Mouse (Mus musculus): ENCODE data around the gene Rwdd2a. TPM values are rescaled to one million over a fixed set of nuclear protein-coding genes. Genes with fewer than 3 reads are reported as not detected.
"Not testable (repeated sequence)": the region's sequence is repeated elsewhere in the genome, so short reads cannot be mapped to it uniquely, and the experiment has no call there.

Gene Rwdd2a
- polyA plus RNA-seq, 1 experiment from 2014 or later: 3.6 TPM

DNA sequence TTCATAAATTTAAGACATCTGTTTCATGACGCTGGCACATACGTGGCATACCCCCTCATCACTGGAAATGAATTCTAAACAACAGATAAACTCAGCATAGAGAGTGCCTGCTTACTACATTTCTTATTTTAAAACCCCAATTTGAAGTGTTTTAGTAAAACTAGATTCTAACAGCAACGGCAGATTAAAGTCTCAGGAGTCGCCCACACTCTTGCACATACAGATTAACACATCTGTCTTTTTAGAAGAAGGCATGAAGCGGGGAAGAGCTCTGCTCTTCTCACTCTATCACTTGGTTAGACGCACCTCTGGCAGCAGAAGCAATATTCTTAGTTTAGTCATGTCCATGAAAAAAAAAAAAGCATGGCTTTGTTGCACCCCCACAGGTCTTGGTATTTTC is 3.4 kb downstream of the Rwdd2a start:
- H3K9ac ChIP-seq (ENCODE audit: low read length): no peak overlapping the region
- H3K36me3 ChIP-seq (ENCODE audit: control insufficient read depth, insufficient read depth, low read length): no peaks in the 10 kb centered on the region
- ATAC-seq (ENCODE audit: insufficient read depth, low FRiP score, low TSS enrichment): no peak
- H3K9me3 ChIP-seq (ENCODE audit: control insufficient read depth, low read length): no peaks in the 10 kb centered on the region
- no peak for DNase-seq (ENCODE audit: low spot score)
- no peak overlapping the region for H3K27ac ChIP-seq (ENCODE audit: low read depth, low read length)
- H3K4me1 ChIP-seq (ENCODE audit: control insufficient read depth, insufficient read depth, low read length): peaks cover 2% of the 10 kb centered on the region; the same call in 1 of the 2 replicates
- no peak overlapping the region for H3K4me3 ChIP-seq (ENCODE audit: low read depth, low read length)
- 92% methylated on average over 6 of the region's 6 CpGs for WGBS
- no peak overlapping the region for H3K4me2 ChIP-seq (ENCODE audit: low read depth)
- H3K27me3 ChIP-seq (ENCODE audit: control insufficient read depth, insufficient read depth, low read length): no peaks in the 10 kb centered on the region

DNA sequence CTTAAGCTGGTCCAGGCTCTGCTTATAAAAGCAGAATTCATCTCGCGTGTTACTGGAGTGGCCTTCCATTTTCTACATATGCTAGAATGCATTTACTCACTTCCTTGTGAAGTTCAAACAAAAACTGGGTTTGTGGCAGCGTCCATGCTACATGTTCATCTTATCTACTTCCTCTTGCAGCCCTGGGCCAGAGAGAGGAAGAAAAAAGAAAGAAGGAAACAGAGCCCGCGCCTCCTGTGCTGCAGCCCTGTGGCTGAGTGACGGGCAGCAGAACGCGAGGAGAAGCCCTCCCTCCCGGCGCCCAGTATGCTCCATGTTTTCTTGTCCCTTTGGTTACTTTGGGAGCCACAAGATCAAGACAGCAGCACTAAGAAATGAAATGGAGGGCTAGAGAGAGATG is 7.9 kb downstream of the Rwdd2a start:
- Histone ChIP-seq H3K4me1 (ENCODE audit: control insufficient read depth, insufficient read depth, low read length) (no peaks in the 10 kb centered on the region), H3K27ac (ENCODE audit: low read depth, low read length) (no peak overlapping the region), H3K9ac (ENCODE audit: low read length) (no peak overlapping the region), H3K36me3 (ENCODE audit: control insufficient read depth, insufficient read depth, low read length) (no peaks in the 10 kb centered on the region), H3K9me3 (ENCODE audit: control insufficient read depth, low read length) (no peaks in the 10 kb centered on the region), H3K27me3 (ENCODE audit: control insufficient read depth, insufficient read depth, low read length) (no peaks in the 10 kb centered on the region), H3K4me2 (ENCODE audit: low read depth) (no peak overlapping the region), H3K4me3 (ENCODE audit: low read depth, low read length) (no peak overlapping the region)
- WGBS: 91% methylated on average over 10 of the region's 10 CpGs
- DNase-seq (ENCODE audit: low spot score) (no peak), ATAC-seq (ENCODE audit: insufficient read depth, low FRiP score, low TSS enrichment) (no peak)

DNA sequence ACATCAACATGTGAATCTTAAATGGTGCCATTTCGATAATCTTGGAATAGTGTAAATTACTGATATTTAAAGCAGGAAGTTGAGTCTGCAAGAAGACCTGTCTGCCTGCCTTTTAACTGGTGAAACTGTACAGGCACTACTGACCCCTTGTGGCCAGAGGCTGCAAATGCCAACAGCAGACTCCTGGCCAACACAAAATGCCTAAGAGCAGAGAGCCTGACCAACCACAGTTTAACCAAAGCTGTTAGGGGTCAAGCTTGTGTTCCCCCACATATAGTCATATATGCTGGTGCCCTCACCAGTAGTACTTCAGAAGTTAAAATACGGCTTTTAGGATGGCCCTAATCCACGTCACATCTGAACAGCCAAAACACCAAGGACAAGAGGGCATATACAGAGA is 11.9 kb downstream of the Rwdd2a start:
- H3K4me2 ChIP-seq (ENCODE audit: low read depth): no peak overlapping the region
- H3K4me1 ChIP-seq (ENCODE audit: control insufficient read depth, insufficient read depth, low read length): no peaks in the 10 kb centered on the region
- DNase-seq (ENCODE audit: low spot score): peak; percentile 69
- no peak overlapping the region for H3K27ac ChIP-seq (ENCODE audit: low read depth, low read length)
- ATAC-seq (ENCODE audit: insufficient read depth, low FRiP score, low TSS enrichment): peak; percentile 53; the same call in 1 of the 2 replicates
- H3K27me3 ChIP-seq (ENCODE audit: control insufficient read depth, insufficient read depth, low read length): no peaks in the 10 kb centered on the region
- no peaks in the 10 kb centered on the region for H3K36me3 ChIP-seq (ENCODE audit: control insufficient read depth, insufficient read depth, low read length)
- no peak overlapping the region for H3K9ac ChIP-seq (ENCODE audit: low read length)
- H3K4me3 ChIP-seq (ENCODE audit: low read depth, low read length): no peak overlapping the region
- WGBS: 58% methylated on average over 3 of the region's 3 CpGs
- no peaks in the 10 kb centered on the region for H3K9me3 ChIP-seq (ENCODE audit: control insufficient read depth, low read length)

DNA sequence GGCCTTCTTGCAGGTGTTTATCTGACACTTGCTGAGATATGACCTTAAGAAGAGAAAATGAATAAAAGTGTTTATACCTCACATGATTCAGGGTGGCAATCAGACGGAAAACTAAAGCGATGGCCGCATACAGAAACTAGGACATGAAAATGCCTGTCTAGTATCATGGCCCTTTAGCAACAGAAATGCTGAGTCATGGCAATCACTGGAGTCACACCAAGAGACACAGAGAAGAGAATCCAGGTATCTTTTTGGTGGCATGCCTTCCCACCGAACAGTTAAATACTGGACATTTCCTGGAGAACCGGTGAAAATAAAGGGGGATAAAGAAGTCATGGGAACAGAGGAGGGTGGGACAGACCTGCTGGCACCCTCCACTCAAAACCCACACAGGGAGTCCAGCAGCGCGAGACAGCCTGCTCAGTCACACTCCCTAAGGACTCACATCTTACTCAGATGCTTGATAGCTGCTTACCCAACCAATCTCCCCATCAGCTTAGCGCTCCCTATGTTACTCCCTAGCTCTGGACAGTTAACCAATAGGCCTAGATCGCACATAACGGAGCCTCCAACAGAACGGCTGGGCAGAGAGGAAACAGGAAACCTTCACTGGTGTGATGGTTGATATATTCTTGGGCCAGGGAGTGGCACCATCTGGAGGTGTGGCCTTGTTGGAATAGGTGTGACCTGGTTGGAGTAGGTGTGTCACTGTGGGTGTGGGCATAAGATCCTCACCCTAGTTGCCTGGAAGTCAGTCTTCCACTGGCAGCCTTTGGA is 15.4 kb downstream of the Rwdd2a start:
- no peaks in the 10 kb centered on the region for H3K36me3 ChIP-seq (ENCODE audit: control insufficient read depth, insufficient read depth, low read length)
- H3K4me2 ChIP-seq (ENCODE audit: low read depth): no peak overlapping the region
- H3K4me1 ChIP-seq (ENCODE audit: control insufficient read depth, insufficient read depth, low read length): no peaks in the 10 kb centered on the region
- H3K9me3 ChIP-seq (ENCODE audit: control insufficient read depth, low read length): no peaks in the 10 kb centered on the region
- H3K4me3 ChIP-seq (ENCODE audit: low read depth, low read length): no peak overlapping the region
- WGBS: 94% methylated on average over 11 of the region's 11 CpGs
- DNase-seq (ENCODE audit: low spot score): no peak
- no peaks in the 10 kb centered on the region for H3K27me3 ChIP-seq (ENCODE audit: control insufficient read depth, insufficient read depth, low read length)
- no peak overlapping the region for H3K27ac ChIP-seq (ENCODE audit: low read depth, low read length)
- ATAC-seq (ENCODE audit: insufficient read depth, low FRiP score, low TSS enrichment): no peak
- no peak overlapping the region for H3K9ac ChIP-seq (ENCODE audit: low read length)

DNA sequence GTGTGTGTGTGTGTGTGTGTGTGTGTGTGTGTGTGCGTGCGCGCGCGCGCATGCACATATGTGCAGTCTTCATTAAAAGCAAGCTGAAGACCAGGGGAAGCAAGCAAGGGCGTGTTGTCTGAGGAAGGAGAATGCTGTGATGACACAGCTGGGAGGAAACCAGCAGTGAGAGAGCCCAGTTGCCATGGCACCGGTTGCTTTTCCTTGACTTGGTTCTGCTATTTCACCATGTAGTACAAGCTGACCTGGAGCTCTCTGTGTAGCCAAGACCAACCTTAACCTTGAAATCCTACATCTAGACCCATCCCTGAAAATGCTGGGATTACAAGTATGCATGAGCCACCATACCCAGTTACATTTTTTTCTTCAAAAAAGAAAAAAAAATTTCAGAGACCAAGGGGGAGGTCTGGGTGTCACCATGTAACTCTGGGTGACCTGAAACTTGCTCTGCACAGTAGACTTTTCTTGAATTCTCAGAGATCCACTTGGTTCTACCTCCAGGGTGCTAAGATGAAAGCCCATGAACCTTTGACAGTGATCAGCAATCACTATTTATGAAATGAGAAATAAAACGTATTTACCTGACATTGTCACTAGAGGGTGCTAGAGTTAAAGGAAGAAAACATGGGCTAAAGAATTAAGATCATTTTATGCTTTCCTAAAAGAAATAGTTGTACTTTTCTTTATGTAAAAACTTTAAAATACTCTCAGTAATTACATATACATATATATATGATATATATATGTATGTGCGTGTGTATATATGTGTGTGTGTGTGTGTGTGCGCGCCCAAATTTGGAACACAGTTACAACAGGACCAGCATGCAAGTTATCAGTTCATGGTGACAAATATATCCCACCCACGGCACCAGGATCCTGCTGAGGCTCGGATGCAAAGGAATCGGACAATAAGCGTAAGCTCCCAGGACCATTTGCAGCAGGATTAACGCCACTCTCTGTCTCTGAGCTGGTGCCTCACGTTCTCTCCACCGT is 21.2 kb downstream of the Rwdd2a start:
- Histone ChIP-seq H3K27me3 (ENCODE audit: control insufficient read depth, insufficient read depth, low read length) (no peaks in the 10 kb centered on the region), H3K27ac (ENCODE audit: low read depth, low read length) (no peak overlapping the region), H3K4me1 (ENCODE audit: control insufficient read depth, insufficient read depth, low read length) (no peaks in the 10 kb centered on the region), H3K9ac (ENCODE audit: low read length) (no peak overlapping the region), H3K36me3 (ENCODE audit: control insufficient read depth, insufficient read depth, low read length) (no peaks in the 10 kb centered on the region), H3K4me3 (ENCODE audit: low read depth, low read length) (no peak overlapping the region), H3K9me3 (ENCODE audit: control insufficient read depth, low read length) (no peaks in the 10 kb centered on the region), H3K4me2 (ENCODE audit: low read depth) (no peak overlapping the region)
- DNase-seq (ENCODE audit: low spot score): no peak
- WGBS: 79% methylated on average over 15 of the region's 19 CpGs
- ATAC-seq (ENCODE audit: insufficient read depth, low FRiP score, low TSS enrichment): no peak

DNA sequence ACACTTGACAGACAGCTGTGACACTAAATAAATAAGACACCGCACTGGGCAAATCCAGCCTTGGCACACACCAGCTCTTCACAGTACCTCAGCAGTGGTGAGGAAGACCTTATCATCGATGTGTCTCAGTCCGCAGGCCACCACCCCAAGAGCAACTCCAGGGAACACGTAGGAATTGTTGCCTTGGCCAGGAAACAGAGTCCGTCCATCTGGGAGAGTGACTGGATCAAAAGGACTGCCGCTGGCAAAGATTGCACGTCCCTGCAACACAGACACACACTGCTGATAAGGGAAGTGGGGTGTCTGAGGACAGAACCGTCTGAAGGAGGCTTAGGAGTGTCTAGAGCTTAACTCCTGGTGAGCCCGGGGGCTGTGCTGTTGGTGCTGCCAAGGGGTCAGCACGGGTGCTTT is 22.6 kb downstream of the Rwdd2a start:
- not testable (repeated sequence) for H3K9ac ChIP-seq (ENCODE audit: low read length); H3K4me2 ChIP-seq (ENCODE audit: low read depth); H3K4me3 ChIP-seq (ENCODE audit: low read depth, low read length); H3K27me3 ChIP-seq (ENCODE audit: control insufficient read depth, insufficient read depth, low read length); H3K4me1 ChIP-seq (ENCODE audit: control insufficient read depth, insufficient read depth, low read length); ATAC-seq (ENCODE audit: insufficient read depth, low FRiP score, low TSS enrichment); H3K9me3 ChIP-seq (ENCODE audit: control insufficient read depth, low read length); H3K27ac ChIP-seq (ENCODE audit: low read depth, low read length); H3K36me3 ChIP-seq (ENCODE audit: control insufficient read depth, insufficient read depth, low read length); DNase-seq (ENCODE audit: low spot score)
- WGBS: 84% methylated on average over 9 of the region's 10 CpGs

DNA sequence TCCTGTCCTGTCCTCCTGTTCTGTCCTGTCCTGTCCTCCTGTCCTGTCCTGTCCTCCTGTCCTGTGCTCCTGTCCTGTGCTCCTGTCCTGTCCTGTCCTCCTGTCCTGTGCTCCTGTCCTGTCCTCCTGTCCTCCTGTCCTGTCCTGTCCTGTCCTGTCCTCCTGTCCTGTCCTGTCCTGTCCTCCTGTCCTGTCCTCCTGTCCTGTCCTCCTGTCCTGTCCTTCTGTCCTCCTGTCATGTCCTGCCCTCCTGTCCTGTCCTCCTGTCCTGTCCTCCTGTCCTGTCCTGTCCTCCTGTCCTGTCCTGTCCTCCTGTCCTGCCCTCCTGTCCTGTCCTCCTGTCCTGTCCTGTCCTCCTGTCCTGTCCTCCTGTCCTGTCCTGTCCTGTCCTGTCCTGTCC is 25.2 kb downstream of the Rwdd2a start:
- H3K36me3 ChIP-seq (ENCODE audit: control insufficient read depth, insufficient read depth, low read length); H3K4me2 ChIP-seq (ENCODE audit: low read depth); H3K4me3 ChIP-seq (ENCODE audit: low read depth, low read length); H3K27me3 ChIP-seq (ENCODE audit: control insufficient read depth, insufficient read depth, low read length); ATAC-seq (ENCODE audit: insufficient read depth, low FRiP score, low TSS enrichment); H3K9ac ChIP-seq (ENCODE audit: low read length); DNase-seq (ENCODE audit: low spot score); H3K27ac ChIP-seq (ENCODE audit: low read depth, low read length); H3K4me1 ChIP-seq (ENCODE audit: control insufficient read depth, insufficient read depth, low read length); H3K9me3 ChIP-seq (ENCODE audit: control insufficient read depth, low read length): not testable (repeated sequence)

DNA sequence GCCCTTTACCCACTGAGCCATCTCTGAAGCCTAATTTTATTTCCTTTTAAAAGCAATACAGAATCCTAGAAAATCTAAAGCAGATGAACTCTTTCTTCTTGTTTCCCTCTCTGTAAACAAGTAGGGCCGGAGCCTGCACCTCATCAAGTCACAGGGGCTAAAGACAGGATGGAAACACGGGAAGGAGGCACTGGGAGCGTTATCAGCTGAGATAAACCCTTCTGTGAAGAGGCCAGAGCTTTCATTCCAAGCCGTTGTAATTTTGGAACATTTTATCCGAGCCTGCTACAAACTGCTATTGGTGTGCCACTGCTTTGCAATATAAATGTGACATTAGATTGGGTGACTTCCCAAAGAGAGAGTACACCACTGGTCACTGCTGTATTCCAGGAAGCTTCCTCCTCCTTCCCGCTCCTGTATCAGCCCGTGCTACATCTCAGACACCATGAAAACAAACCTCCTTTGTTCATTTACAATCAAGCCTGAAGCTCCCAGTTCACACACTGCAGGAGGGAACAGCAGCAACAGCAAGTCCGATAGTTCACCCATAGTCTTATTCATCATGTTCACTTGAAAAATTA is 28.0 kb downstream of the Rwdd2a start:
- Histone ChIP-seq H3K36me3 (ENCODE audit: control insufficient read depth, insufficient read depth, low read length) (no peaks in the 10 kb centered on the region; the same call in 1 of the 2 replicates), H3K9me3 (ENCODE audit: control insufficient read depth, low read length) (no peaks in the 10 kb centered on the region), H3K4me2 (ENCODE audit: low read depth) (no peak overlapping the region), H3K4me3 (ENCODE audit: low read depth, low read length) (no peak overlapping the region), H3K27me3 (ENCODE audit: control insufficient read depth, insufficient read depth, low read length) (no peaks in the 10 kb centered on the region), H3K4me1 (ENCODE audit: control insufficient read depth, insufficient read depth, low read length) (no peaks in the 10 kb centered on the region), H3K27ac (ENCODE audit: low read depth, low read length) (no peak overlapping the region), H3K9ac (ENCODE audit: low read length) (no peak overlapping the region)
- WGBS: 69% methylated on average over 8 of the region's 8 CpGs
- no peak for DNase-seq (ENCODE audit: low spot score)
- ATAC-seq (ENCODE audit: insufficient read depth, low FRiP score, low TSS enrichment): no peak
